In the genomic region with DNA sequence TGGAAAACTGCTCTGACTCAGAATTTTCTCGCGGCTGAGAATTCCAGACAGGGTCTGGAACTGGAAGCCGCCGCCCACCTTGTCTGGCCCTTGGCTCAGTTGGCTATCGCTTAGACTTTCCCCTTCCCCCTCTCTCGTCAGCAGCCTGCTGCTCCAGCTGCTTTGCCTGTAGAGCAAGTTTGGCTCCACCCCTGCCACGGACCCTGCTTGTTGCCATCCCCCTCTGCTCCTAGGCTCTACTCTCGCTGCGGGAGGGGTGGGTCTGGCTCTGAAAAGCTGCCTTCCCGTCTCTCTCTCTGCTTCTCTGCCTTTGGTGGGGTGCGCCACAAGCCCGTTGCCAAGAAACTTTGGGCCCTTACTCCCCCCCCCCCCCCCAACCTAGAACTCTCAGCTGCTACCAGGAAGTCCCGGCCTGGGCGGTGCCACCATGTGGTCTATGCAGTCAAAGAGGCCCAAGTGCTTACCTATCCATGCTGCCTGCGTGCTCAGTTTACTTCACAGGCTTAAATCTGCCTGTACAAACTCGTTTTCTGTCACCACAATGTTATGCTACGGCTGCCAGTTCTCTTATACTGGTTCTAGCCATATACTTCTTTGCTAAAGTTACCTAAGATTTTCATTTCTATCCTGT, we compare ENCODE assay signal across 9 mouse cellular contexts. TPM values are rescaled to one million over a fixed set of nuclear protein-coding genes. Genes with fewer than 3 reads are reported as not detected.
DNase-seq lines count a peak whose midpoint lies in the region.
"Had no signal": no experiment of that assay in that cellular context is flagged by ENCODE, and none has a peak within 500 bp of the region (broad histone marks: within the 10 kb centered on the region; RNA-seq: fewer than 3 reads in every experiment).

No protein-coding gene starts in this region.

- peak; percentile 42 to 47 for DNase-seq in urinary bladder, adult 18-20 months (ENCODE audit: low spot score in 2 of 2)
- no peak for DNase-seq in urinary bladder, postnatal 10 days (ENCODE audit: low spot score)
- DNase-seq in heart, postnatal 4 days, result peak; percentile 58
- DNase-seq in large intestine, adult 2 months (ENCODE audit: low read depth, low spot score), result peak; percentile 8
- DNase-seq in mesoderm, embryonic 11.5 days (ENCODE audit: low read depth, low spot score), result peak; percentile 70
- DNase-seq in urinary bladder, postnatal 14 days (ENCODE audit: low spot score), result peak; percentile 69
- DNase-seq in frontal cortex, postnatal 36 days (ENCODE audit: low spot score in 2 of 2), result no peak
- DNase-seq in right cerebral cortex, adult 18-20 months, result no peak

- 2% methylated on average over 17 of the region's 17 CpGs for WGBS in large intestine, adult 2 months

RNA-seq across cellular contexts. Expression of gene Pramef12, which starts 3.7 kb away (rescaled TPM):
- total RNA-seq in heart, postnatal 4 days (2021), result not detected
- polyA plus RNA-seq in large intestine, adult 2 months (2012; rRNA removed), result 0.32 TPM in 1 of 2 replicates, not detected in the other
- total RNA-seq: adrenal gland, adult 18-20 months had no signal

RNA-seq across cellular contexts. Expression of gene Pramef20, which starts 26.8 kb away (rescaled TPM):
- not detected for total RNA-seq in heart, postnatal 4 days (2021)
- polyA plus RNA-seq in large intestine, adult 2 months (2012; rRNA removed), result not detected in 2 replicates
- total RNA-seq: adrenal gland, adult 18-20 months had no signal

RNA-seq across cellular contexts. Expression of gene 1700012P22Rik, which starts 34.0 kb away (rescaled TPM):
- total RNA-seq in heart, postnatal 4 days (2021), result not detected
- not detected in 2 replicates for polyA plus RNA-seq in large intestine, adult 2 months (2012; rRNA removed)
- total RNA-seq: adrenal gland, adult 18-20 months had no signal

RNA-seq across cellular contexts. Expression of gene Gm13119, which starts 46.8 kb away (rescaled TPM):
- not detected for total RNA-seq in heart, postnatal 4 days (2021)
- not detected in 2 replicates for polyA plus RNA-seq in large intestine, adult 2 months (2012; rRNA removed)
- total RNA-seq: adrenal gland, adult 18-20 months had no signal

RNA-seq across cellular contexts. Expression of gene Gm9944, which starts 48.5 kb away (rescaled TPM):
- total RNA-seq in heart, postnatal 4 days (2021), result not detected
- not detected in 2 replicates for polyA plus RNA-seq in large intestine, adult 2 months (2012; rRNA removed)
- total RNA-seq: adrenal gland, adult 18-20 months had no signal

Comparison
In these comparisons a context has a peak if more than half of its experiments do, and no peak if none do; other contexts are left out.
1. DNase-seq: peak in urinary bladder, adult 18-20 months (2 of 2), heart, postnatal 4 days (single experiment), large intestine, adult 2 months (single experiment), mesoderm, embryonic 11.5 days (single experiment) and urinary bladder, postnatal 14 days (single experiment); none in urinary bladder, postnatal 10 days (single experiment), frontal cortex, postnatal 36 days (0 of 2) and right cerebral cortex, adult 18-20 months (single experiment).